Mouse (Mus musculus): ENCODE results near the gene Zzz3. TPM values are rescaled to one million over a fixed set of nuclear protein-coding genes. Genes with fewer than 3 reads are reported as not detected.

Zzz3 gene
- polyA plus RNA-seq, 1 experiment from 2014 or later = 25.5 TPM

DNA sequence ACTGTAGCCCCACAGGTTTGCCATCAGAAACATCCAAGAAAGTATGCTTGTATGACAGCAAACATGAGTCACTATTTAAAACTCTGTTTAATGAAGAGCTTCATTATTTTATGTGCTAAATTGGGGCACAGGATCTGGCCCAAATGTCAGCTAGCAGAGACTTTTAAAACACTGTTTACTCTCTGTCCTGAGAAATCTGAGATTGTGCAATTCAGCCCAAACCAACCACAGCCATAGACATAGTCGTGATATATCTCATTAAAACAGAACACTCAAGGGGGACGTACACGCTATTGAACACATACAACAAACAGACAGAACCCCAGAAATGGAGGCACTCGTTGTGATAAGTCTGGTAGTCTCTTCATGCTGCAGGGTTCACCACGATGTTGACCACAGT lies 95.2 kb downstream of the Zzz3 start:
- Histone ChIP-seq H3K27ac (ENCODE audit: low read length) (no peak overlapping the region), H3K9ac (replicated peaks; ENCODE audit: low read depth) (no peak overlapping the region), H3K36me3 (ENCODE audit: insufficient read depth, low read length) (no peaks in the 10 kb centered on the region), H3K4me1 (ENCODE audit: insufficient read depth, low read depth, low read length) (peaks cover 4% of the 10 kb centered on the region; the same call in 1 of the 2 replicates), H3K9me3 (ENCODE audit: low read length) (no peaks in the 10 kb centered on the region), H3K4me2 (replicated peaks; ENCODE audit: low read depth, low read length) (no peak overlapping the region), H3K4me3 (ENCODE audit: low read depth, low read length) (no peak overlapping the region), H3K27me3 (replicated peaks; ENCODE audit: insufficient read depth, low read length) (no peaks in the 10 kb centered on the region)
- 83% methylated on average over 5 of the region's 5 CpGs for WGBS
- DNase-seq (ENCODE audit: low spot score) = no peak
- no peak for TF ChIP-seq EP300 (IDR thresholded peaks at IDR 0.05)
- no peak for TF ChIP-seq CTCF (IDR thresholded peaks at IDR 0.05)
- ATAC-seq = no peak

DNA sequence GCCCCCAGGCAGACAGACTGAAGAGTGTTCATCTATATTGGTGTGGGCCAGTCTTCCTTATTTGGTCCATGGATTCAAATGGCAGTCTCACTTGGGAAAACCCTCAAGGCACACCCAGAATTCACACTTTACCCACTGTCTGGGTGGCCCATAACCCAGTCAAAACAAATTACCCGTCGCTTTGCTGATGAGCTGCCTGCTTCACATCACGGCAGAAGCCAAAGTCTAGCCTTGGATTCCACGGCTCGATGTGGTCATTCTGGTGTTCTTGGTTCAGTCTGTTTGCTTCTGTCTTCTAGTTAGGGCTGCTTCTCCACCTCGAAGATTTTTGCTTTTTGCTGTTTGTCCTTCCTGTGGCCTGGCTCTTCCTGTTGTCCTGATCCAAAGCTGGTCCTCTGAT lies 97.0 kb downstream of the Zzz3 start:
- Histone ChIP-seq H3K36me3 (ENCODE audit: insufficient read depth, low read length) (no peaks in the 10 kb centered on the region), H3K9ac (replicated peaks; ENCODE audit: low read depth) (no peak overlapping the region), H3K4me3 (ENCODE audit: low read depth, low read length) (no peak overlapping the region), H3K4me2 (replicated peaks; ENCODE audit: low read depth, low read length) (no peak overlapping the region), H3K4me1 (ENCODE audit: insufficient read depth, low read depth, low read length) (peaks cover 4% of the 10 kb centered on the region; the same call in 1 of the 2 replicates), H3K27me3 (replicated peaks; ENCODE audit: insufficient read depth, low read length) (no peaks in the 10 kb centered on the region), H3K9me3 (ENCODE audit: low read length) (no peaks in the 10 kb centered on the region), H3K27ac (ENCODE audit: low read length) (no peak overlapping the region)
- TF ChIP-seq EP300 (IDR thresholded peaks at IDR 0.05) (no peak), CTCF (IDR thresholded peaks at IDR 0.05) (no peak)
- DNase-seq (ENCODE audit: low spot score) (no peak), ATAC-seq (no peak)
- 61% methylated on average over 6 of the region's 6 CpGs for WGBS

DNA sequence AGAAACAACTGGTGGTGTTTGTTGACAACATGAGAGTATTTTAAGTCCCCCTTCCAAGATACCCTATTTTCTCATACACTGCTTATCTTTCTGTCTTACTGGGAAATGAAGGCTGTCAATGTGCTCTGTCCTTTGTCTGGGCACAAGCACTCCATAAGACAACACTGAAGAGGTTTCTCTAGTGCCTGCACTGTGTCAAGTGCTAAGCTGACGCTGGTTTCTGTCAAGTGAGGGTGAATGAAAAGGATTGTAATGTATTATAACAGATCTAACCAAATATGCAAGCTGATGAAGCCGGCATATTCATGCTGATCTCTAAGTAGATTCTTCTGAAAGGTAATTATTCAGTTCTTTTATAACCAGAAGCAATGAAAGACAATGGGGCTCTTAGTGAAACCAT lies 98.5 kb downstream of the Zzz3 start:
- ATAC-seq (no peak), DNase-seq (ENCODE audit: low spot score) (no peak)
- no peak for TF ChIP-seq EP300 (IDR thresholded peaks at IDR 0.05)
- TF ChIP-seq CTCF (IDR thresholded peaks at IDR 0.05) = no peak
- Histone ChIP-seq H3K9me3 (ENCODE audit: low read length) (no peaks in the 10 kb centered on the region), H3K36me3 (ENCODE audit: insufficient read depth, low read length) (no peaks in the 10 kb centered on the region), H3K4me1 (ENCODE audit: insufficient read depth, low read depth, low read length) (peaks cover 4% of the 10 kb centered on the region; the same call in 1 of the 2 replicates), H3K9ac (replicated peaks; ENCODE audit: low read depth) (no peak overlapping the region), H3K4me2 (replicated peaks; ENCODE audit: low read depth, low read length) (no peak overlapping the region), H3K27me3 (replicated peaks; ENCODE audit: insufficient read depth, low read length) (no peaks in the 10 kb centered on the region), H3K4me3 (ENCODE audit: low read depth, low read length) (no peak overlapping the region), H3K27ac (ENCODE audit: low read length) (no peak overlapping the region)
- WGBS = 33% methylated on average over 2 of the region's 2 CpGs

DNA sequence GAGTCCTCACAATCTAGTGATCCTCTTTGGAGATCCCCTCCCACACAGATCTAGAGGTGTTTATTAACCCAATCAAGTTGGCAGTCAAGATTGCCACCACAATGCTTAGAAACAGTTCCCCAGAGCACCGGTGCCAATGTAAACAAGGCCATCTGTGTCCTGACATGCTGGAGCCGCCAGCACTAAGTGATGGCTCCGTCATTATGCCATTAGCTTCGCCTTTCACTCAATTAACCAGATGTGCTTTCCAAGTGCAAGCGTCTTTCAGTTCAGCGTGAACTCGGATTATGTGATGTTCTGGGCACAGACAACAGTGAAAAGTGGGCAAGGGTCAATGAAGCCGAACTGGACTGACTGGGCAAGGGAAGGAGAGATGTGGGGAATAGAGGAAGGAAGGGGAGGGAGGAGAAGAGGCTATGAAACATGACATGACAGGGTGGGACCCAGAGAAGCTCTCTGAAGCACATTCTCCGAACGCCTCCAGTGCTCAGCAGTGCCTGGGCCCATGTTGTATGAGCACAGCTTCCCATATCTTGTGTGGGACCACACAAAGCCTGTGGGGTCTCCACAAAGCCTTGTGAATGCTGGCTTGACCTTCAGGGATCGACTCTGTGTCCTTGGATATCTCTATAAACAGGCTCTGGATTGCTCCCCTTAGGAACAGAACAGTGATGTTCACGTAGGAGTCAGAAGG lies 99.5 kb downstream of the Zzz3 start:
- no peaks in the 10 kb centered on the region for H3K27me3 ChIP-seq (replicated peaks; ENCODE audit: insufficient read depth, low read length)
- H3K36me3 ChIP-seq (ENCODE audit: insufficient read depth, low read length) = no peaks in the 10 kb centered on the region
- no peak overlapping the region for H3K4me2 ChIP-seq (replicated peaks; ENCODE audit: low read depth, low read length)
- no peak overlapping the region for H3K4me3 ChIP-seq (ENCODE audit: low read depth, low read length)
- DNase-seq (ENCODE audit: low spot score) (peak; percentile 24), ATAC-seq (peak; percentile 32; the same call in 1 of the 2 replicates)
- H3K27ac ChIP-seq (ENCODE audit: low read length) = no peak overlapping the region
- WGBS = 44% methylated on average over 12 of the region's 12 CpGs
- H3K9me3 ChIP-seq (ENCODE audit: low read length) = no peaks in the 10 kb centered on the region
- peaks cover 4% of the 10 kb centered on the region; the same call in 1 of the 2 replicates for H3K4me1 ChIP-seq (ENCODE audit: insufficient read depth, low read depth, low read length)
- TF ChIP-seq EP300 (IDR thresholded peaks at IDR 0.05) (no peak), CTCF (IDR thresholded peaks at IDR 0.05) (no peak)
- no peak overlapping the region for H3K9ac ChIP-seq (replicated peaks; ENCODE audit: low read depth)

DNA sequence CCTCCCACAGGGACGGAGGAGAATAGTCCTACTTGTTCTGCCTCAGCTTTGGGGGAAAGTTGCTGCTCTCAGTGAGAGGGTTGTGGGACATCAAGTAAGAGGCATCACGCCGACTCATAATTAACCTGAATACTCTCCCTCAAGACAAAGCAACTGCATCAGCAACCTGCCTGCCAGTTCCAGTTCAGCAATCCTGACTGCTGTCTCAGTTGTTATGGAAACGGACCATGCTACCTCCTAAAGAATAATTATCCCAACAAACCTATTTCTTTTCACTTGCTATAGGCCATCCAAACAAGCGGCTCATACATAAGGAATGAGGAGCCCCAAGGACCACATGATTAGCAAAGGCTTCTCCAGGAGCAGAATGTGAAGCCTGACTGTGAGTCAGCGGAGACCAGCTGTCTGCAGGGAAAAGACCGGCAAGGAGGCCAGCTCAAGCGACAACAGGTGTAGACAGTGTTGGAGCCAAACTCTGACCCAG lies 100.2 kb downstream of the Zzz3 start:
- no peak for ATAC-seq
- 90% methylated on average over 8 of the region's 8 CpGs for WGBS
- no peak overlapping the region for H3K4me3 ChIP-seq (ENCODE audit: low read depth, low read length)

DNA sequence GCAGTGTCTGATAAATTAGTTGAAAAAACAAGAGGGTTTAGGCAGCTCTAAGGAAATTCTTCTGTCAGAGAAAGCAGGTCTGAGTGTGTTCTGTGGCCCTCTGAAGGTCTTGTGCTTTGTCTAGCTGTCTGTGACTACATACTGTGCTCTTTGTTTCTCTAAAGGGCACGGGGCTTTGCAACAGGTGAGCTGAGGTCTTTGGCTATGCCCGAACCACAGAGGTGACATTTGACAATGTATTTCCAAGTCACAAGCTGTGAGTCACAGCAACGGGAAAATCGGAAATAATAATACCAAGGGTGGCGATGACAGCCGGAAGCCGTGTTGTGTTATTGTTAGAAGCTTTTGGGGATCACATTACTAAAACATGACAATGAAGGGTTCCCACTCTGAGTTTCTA lies 101.8 kb downstream of the Zzz3 start:
- no peak for ATAC-seq

More for the DNA sequence above, 100.2 kb downstream of the Zzz3 start:
- no peak overlapping the region for H3K27ac ChIP-seq (ENCODE audit: low read length)
- H3K27me3 ChIP-seq (replicated peaks; ENCODE audit: insufficient read depth, low read length) = no peaks in the 10 kb centered on the region
- H3K9me3 ChIP-seq (ENCODE audit: low read length) = no peaks in the 10 kb centered on the region
- TF ChIP-seq EP300 (IDR thresholded peaks at IDR 0.05) (no peak), CTCF (IDR thresholded peaks at IDR 0.05) (no peak)
- H3K4me2 ChIP-seq (replicated peaks; ENCODE audit: low read depth, low read length) = no peak overlapping the region
- H3K4me1 ChIP-seq (ENCODE audit: insufficient read depth, low read depth, low read length) = peaks cover 4% of the 10 kb centered on the region; the same call in 1 of the 2 replicates
- no peaks in the 10 kb centered on the region for H3K36me3 ChIP-seq (ENCODE audit: insufficient read depth, low read length)
- no peak for DNase-seq (ENCODE audit: low spot score)
- H3K9ac ChIP-seq (replicated peaks; ENCODE audit: low read depth) = no peak overlapping the region

More for the DNA sequence above, 101.8 kb downstream of the Zzz3 start:
- Histone ChIP-seq H3K9ac (replicated peaks; ENCODE audit: low read depth) (no peak overlapping the region), H3K9me3 (ENCODE audit: low read length) (no peaks in the 10 kb centered on the region), H3K4me2 (replicated peaks; ENCODE audit: low read depth, low read length) (no peak overlapping the region), H3K27me3 (replicated peaks; ENCODE audit: insufficient read depth, low read length) (no peaks in the 10 kb centered on the region), H3K36me3 (ENCODE audit: insufficient read depth, low read length) (no peaks in the 10 kb centered on the region), H3K27ac (ENCODE audit: low read length) (no peak overlapping the region), H3K4me1 (ENCODE audit: insufficient read depth, low read depth, low read length) (peaks cover 4% of the 10 kb centered on the region; the same call in 1 of the 2 replicates), H3K4me3 (ENCODE audit: low read depth, low read length) (no peak overlapping the region)
- no peak for DNase-seq (ENCODE audit: low spot score)
- WGBS = 40% methylated on average over 7 of the region's 7 CpGs
- TF ChIP-seq EP300 (IDR thresholded peaks at IDR 0.05) = no peak
- no peak for TF ChIP-seq CTCF (IDR thresholded peaks at IDR 0.05)

Measured in lung, postnatal 0 days (tissue).